Mouse (Mus musculus) ES-Bruce4 (cell line): ENCODE data around the gene Bag1.

Source experiments
- CTCF ChIP-seq: IDR thresholded peaks from one replicate; pipeline ENCODE4 v1.8.1; 2011; ENCODE audit warnings: low read depth, low read length
- EP300 ChIP-seq: IDR thresholded peaks from 2 replicates; pipeline ENCODE4 v1.6.1; 2011; ENCODE audit warnings: low read depth, low read length; ENCODE audit not compliant: insufficient read depth
- POLR2A ChIP-seq: IDR thresholded peaks from one replicate; pipeline ENCODE4 v1.8.1; 2011; ENCODE audit warnings: low read length; ENCODE audit not compliant: insufficient read depth

GRCm38 (mm10) chr4:40971744-40972143, 23.6 kb upstream of the Bag1 start:
- TF ChIP-seq CTCF = peak; percentile 92
- TF ChIP-seq POLR2A = no peak
- no peak for TF ChIP-seq EP300
